Mouse (Mus musculus) olfactory bulb, adult 2 months (tissue): ENCODE measurements around the gene Klhdc4.

Experiments
- CTCF ChIP-seq: fragments of 200-500 bp; IDR thresholded peaks from 2 replicates; pipeline ENCODE4 v1.5.1; 2012; ENCODE audit warnings: low read depth, mild to moderate bottlenecking, low read length, moderate library complexity; ENCODE audit not compliant: insufficient read depth
- POLR2A ChIP-seq: fragments of 200-500 bp; IDR thresholded peaks from 2 replicates; pipeline ENCODE4 v1.6.1; 2012; ENCODE audit warnings: mild to moderate bottlenecking, low read depth, low read length, moderate library complexity; ENCODE audit not compliant: insufficient read depth

DNA sequence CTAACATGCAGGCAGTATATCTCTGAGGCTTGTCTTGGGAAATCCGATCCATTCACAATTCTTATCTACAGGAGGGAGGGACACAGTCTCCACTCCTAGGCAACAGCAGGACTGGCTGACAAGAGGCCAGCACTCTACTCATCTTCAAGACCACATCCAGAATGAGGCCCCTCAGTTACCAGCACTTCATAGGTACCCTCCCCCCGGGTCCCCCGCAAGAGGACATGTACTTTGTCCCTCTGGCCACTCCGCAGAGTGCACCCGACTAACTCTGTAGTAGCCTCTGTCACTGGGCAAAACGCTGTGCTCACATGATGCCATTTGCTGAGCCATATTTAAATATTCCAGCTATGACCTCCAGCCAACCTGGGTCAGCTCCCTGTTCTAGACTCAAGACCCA is 31.0 kb downstream of the Klhdc4 start:
- no peak for TF ChIP-seq POLR2A
- TF ChIP-seq CTCF, result no peak
